Mouse (Mus musculus) heart, postnatal 0 days (tissue): ENCODE measurements around the gene Entpd2. TPM values are rescaled to one million over a fixed set of nuclear protein-coding genes. Genes with fewer than 3 reads are reported as not detected.

Experiments
- ATAC-seq: fragments of 200-750 bp; cut with Nextera tagmentation; 2 replicates; pipeline ENCODE4 v1.8.0; 2017; ENCODE audit warnings: low read depth, moderate number of reproducible peaks, moderate library complexity; ENCODE audit not compliant: insufficient read depth
- DNase-seq: peaks from one replicate; pipeline ENCODE4 v3.0.0-alpha.2; 2016; ENCODE audit warnings: low spot score
- H3K27ac ChIP-seq: fragments of 300-500 bp; sonication (generic); 2 replicates; pipeline ENCODE4 v1.5.1; 2014; ENCODE audit warnings: low read depth, mild to moderate bottlenecking
- H3K27me3 ChIP-seq: fragments of 300-500 bp; sonication (generic); 2 replicates; pipeline ENCODE4 v1.6.1; 2014; ENCODE audit warnings: low read length, mixed read lengths; ENCODE audit not compliant: control insufficient read depth, insufficient read depth
- H3K36me3 ChIP-seq: fragments of 300-500 bp; sonication (generic); replicated peaks from 2 replicates; pipeline ENCODE4 v1.6.1; 2014; ENCODE audit warnings: low read length, mixed read lengths; ENCODE audit not compliant: control insufficient read depth, insufficient read depth
- H3K4me1 ChIP-seq: fragments of 300-500 bp; sonication (generic); 2 replicates; pipeline ENCODE4 v1.6.1; 2014; ENCODE audit warnings: antibody characterized with exemption; ENCODE audit not compliant: control insufficient read depth, insufficient read depth
- H3K4me2 ChIP-seq: fragments of 300-500 bp; sonication (generic); 2 replicates; pipeline ENCODE4 v1.6.1; 2014; ENCODE audit warnings: low read depth, mild to moderate bottlenecking, low read length, moderate library complexity
- H3K4me3 ChIP-seq: fragments of 300-500 bp; sonication (generic); 2 replicates; pipeline ENCODE4 v1.5.1; 2014; ENCODE audit warnings: low read depth, low read length
- H3K9ac ChIP-seq: fragments of 300-500 bp; sonication (generic); replicated peaks from 2 replicates; pipeline ENCODE4 v1.6.1; 2014; ENCODE audit warnings: low read depth, low read length, mixed read lengths
- H3K9me3 ChIP-seq: fragments of 300-500 bp; sonication (generic); replicated peaks from 2 replicates; pipeline ENCODE4 v1.6.1; 2016; ENCODE audit warnings: low read length; ENCODE audit not compliant: control insufficient read depth
- CTCF ChIP-seq: IDR thresholded peaks from 2 replicates; pipeline ENCODE4 v1.5.1; 2016; ENCODE audit warnings: antibody characterized with exemption, control low read depth, low read depth
- EP300 ChIP-seq: IDR thresholded peaks from 2 replicates; pipeline ENCODE4 v1.6.1; 2016; ENCODE audit warnings: antibody characterized with exemption, low read depth
- WGBS: fragments of 180-500 bp; shearing (Covaris S2); extraction: QIAGEN DNeasy Blood & Tissue Kit; methylation state at CpG from one replicate; pipeline ENCODE4 v1.1.7; 2014; 5-methylcytosine and 5-hydroxymethylcytosine counted together
- microRNA-seq: library from miRNA; unstranded; fragments of <30 nt; microRNA quantifications from one replicate; pipeline ENCODE4, GENCODE M21; 2016
- polyA plus RNA-seq: library from polyadenylated mRNA; unstranded; fragments of >200 nt; fragmentation: Nextera tagmentation; extraction: Ambion mirVana; gene quantifications from 2 replicates; pipeline ENCODE4 v1.2.1, GENCODE M21; 2015
- total RNA-seq: library from RNA; depleted of rRNA; stranded (reverse); fragments of >200 nt; gene quantifications from 2 replicates; pipeline ENCODE4 v1.2.3, GENCODE M21; 2014; ENCODE audit warnings: low replicate concordance; rRNA removed

The Entpd2 gene
- total and polyA plus RNA-seq, 2 experiments from 2014 or later = 3.5 to 7.9 TPM

DNA sequence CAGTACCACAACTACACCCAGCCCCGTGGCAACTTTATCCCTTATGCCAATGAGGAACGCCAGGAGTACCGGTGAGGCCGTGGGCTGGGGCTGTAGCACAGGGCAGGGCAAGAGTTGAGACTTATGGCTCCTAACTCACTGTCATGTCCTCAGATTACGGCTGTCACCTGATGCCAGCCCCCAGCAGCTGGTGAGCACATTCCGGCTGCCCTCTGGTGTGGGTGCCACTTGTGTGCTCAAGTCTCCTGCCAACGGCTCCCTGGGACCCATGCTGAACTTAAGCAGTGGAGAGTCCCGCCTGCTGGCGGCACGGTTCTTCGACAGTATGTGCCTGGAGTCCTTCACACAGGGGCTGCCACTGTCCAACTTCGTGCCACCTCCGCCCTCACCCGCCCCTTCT is 47.0 kb downstream of the Entpd2 start:
- H3K27ac ChIP-seq = no peak overlapping the region
- no peaks in the 10 kb centered on the region for H3K4me1 ChIP-seq
- DNase-seq = no peak
- WGBS = 78% methylated on average over 14 of the region's 14 CpGs
- H3K27me3 ChIP-seq = no peaks in the 10 kb centered on the region
- H3K9ac ChIP-seq = no peak overlapping the region
- H3K36me3 ChIP-seq = peaks cover 62% of the 10 kb centered on the region
- no peaks in the 10 kb centered on the region for H3K9me3 ChIP-seq
- ATAC-seq = no peak
- TF ChIP-seq EP300 = no peak
- no peak for TF ChIP-seq CTCF
- no peak overlapping the region for H3K4me3 ChIP-seq
- no peak overlapping the region for H3K4me2 ChIP-seq

Small RNAs within 50 kb of the gene (microRNA-seq; reads per million reads assigned to microRNA genes)
- gene Mir3087 = not detected

Other genes with a start within 250 kb of the Entpd2 start
Only the 30 nearest of the 40 such genes appear.
- not detected in 2 replicates for gene Fam166a, start 177.1 kb upstream of the Entpd2 start, total RNA-seq
- 0.33 TPM in 1 of 2 replicates, not detected in the other for gene Fam166a, start 177.1 kb upstream of the Entpd2 start, polyA plus RNA-seq
- 665 and 888 TPM in 2 replicates for gene Tubb4b, start 171.2 kb upstream of the Entpd2 start, total RNA-seq
- gene Tubb4b, start 171.2 kb upstream of the Entpd2 start, polyA plus RNA-seq = 217 and 244 TPM in 2 replicates
- not detected in 2 replicates for gene Slc34a3, start 161.5 kb upstream of the Entpd2 start, total RNA-seq
- not detected in 2 replicates for gene Slc34a3, start 161.5 kb upstream of the Entpd2 start, polyA plus RNA-seq
- not detected in 2 replicates for gene Rnf224, start 159.1 kb upstream of the Entpd2 start, total RNA-seq
- not detected in 2 replicates for gene Rnf224, start 159.1 kb upstream of the Entpd2 start, polyA plus RNA-seq
- 2.4 and 4.1 TPM in 2 replicates for gene Rnf208, start 153.6 kb upstream of the Entpd2 start, total RNA-seq
- 0.92 and 1.1 TPM in 2 replicates for gene Rnf208, start 153.6 kb upstream of the Entpd2 start, polyA plus RNA-seq
- gene Cysrt1, start 153.4 kb upstream of the Entpd2 start, total RNA-seq = not detected in 2 replicates
- not detected in 2 replicates for gene Cysrt1, start 153.4 kb upstream of the Entpd2 start, polyA plus RNA-seq
- 4.8 and 6.9 TPM in 2 replicates for gene AL732309.1, start 149.0 kb upstream of the Entpd2 start, total RNA-seq
- 0.97 and 1.6 TPM in 2 replicates for gene AL732309.1, start 149.0 kb upstream of the Entpd2 start, polyA plus RNA-seq
- 35.3 and 42.0 TPM in 2 replicates for gene Tmem203, start 140.4 kb upstream of the Entpd2 start, total RNA-seq
- 25.6 and 26.5 TPM in 2 replicates for gene Tmem203, start 140.4 kb upstream of the Entpd2 start, polyA plus RNA-seq
- gene Tprn, start 133.3 kb upstream of the Entpd2 start, total RNA-seq = 5.2 and 5.4 TPM in 2 replicates
- 3.6 and 3.7 TPM in 2 replicates for gene Tprn, start 133.3 kb upstream of the Entpd2 start, polyA plus RNA-seq
- 58.9 and 110 TPM in 2 replicates for gene Ssna1, start 123.4 kb upstream of the Entpd2 start, total RNA-seq
- 111 and 117 TPM in 2 replicates for gene Ssna1, start 123.4 kb upstream of the Entpd2 start, polyA plus RNA-seq
- 31.4 and 48.6 TPM in 2 replicates for gene Anapc2, start 123.4 kb upstream of the Entpd2 start, total RNA-seq
- 41.0 and 46.5 TPM in 2 replicates for gene Anapc2, start 123.4 kb upstream of the Entpd2 start, polyA plus RNA-seq
- gene Tmem210, start 107.7 kb upstream of the Entpd2 start, total RNA-seq = not detected in 2 replicates
- not detected in 2 replicates for gene Tmem210, start 107.7 kb upstream of the Entpd2 start, polyA plus RNA-seq
- gene Lrrc26, start 106.0 kb upstream of the Entpd2 start, total RNA-seq = not detected in 2 replicates
- 1.2 TPM in 1 of 2 replicates, not detected in the other for gene Lrrc26, start 106.0 kb upstream of the Entpd2 start, polyA plus RNA-seq
- gene Grin1, start 76.7 kb upstream of the Entpd2 start, total RNA-seq = 0.46 TPM in 1 of 2 replicates, not detected in the other
- not detected in 2 replicates for gene Grin1, start 76.7 kb upstream of the Entpd2 start, polyA plus RNA-seq
- 20.1 and 41.2 TPM in 2 replicates for gene Man1b1, start 63.5 kb upstream of the Entpd2 start, total RNA-seq
- 18.8 and 19.5 TPM in 2 replicates for gene Man1b1, start 63.5 kb upstream of the Entpd2 start, polyA plus RNA-seq
- 9.0 and 13.2 TPM in 2 replicates for gene Dpp7, start 39.5 kb upstream of the Entpd2 start, total RNA-seq
- gene Dpp7, start 39.5 kb upstream of the Entpd2 start, polyA plus RNA-seq = 4.3 and 4.6 TPM in 2 replicates
- 1.3 and 10.9 TPM in 2 replicates for gene Uap1l1, start 30.2 kb upstream of the Entpd2 start, total RNA-seq
- gene Uap1l1, start 30.2 kb upstream of the Entpd2 start, polyA plus RNA-seq = 13.0 and 14.3 TPM in 2 replicates
- 14.0 and 26.1 TPM in 2 replicates for gene Sapcd2, start 23.6 kb upstream of the Entpd2 start, total RNA-seq
- gene Sapcd2, start 23.6 kb upstream of the Entpd2 start, polyA plus RNA-seq = 5.6 and 6.4 TPM in 2 replicates
- gene Npdc1, start 3.5 kb downstream of the Entpd2 start, total RNA-seq = 43.0 and 49.7 TPM in 2 replicates
- 21.0 and 24.5 TPM in 2 replicates for gene Npdc1, start 3.5 kb downstream of the Entpd2 start, polyA plus RNA-seq
- not detected in 2 replicates for gene Fut7, start 27.4 kb downstream of the Entpd2 start, total RNA-seq
- not detected in 2 replicates for gene Fut7, start 27.4 kb downstream of the Entpd2 start, polyA plus RNA-seq
- 27.6 and 32.0 TPM in 2 replicates for gene Abca2, start 32.8 kb downstream of the Entpd2 start, total RNA-seq
- gene Abca2, start 32.8 kb downstream of the Entpd2 start, polyA plus RNA-seq = 2.4 and 3.6 TPM in 2 replicates
- 2.4 and 4.5 TPM in 2 replicates for gene Clic3, start 61.0 kb downstream of the Entpd2 start, total RNA-seq
- 6.5 and 7.4 TPM in 2 replicates for gene Clic3, start 61.0 kb downstream of the Entpd2 start, polyA plus RNA-seq
- 71.9 and 90.7 TPM in 2 replicates for gene Paxx, start 65.2 kb downstream of the Entpd2 start, total RNA-seq
- 42.7 and 45.5 TPM in 2 replicates for gene Paxx, start 65.2 kb downstream of the Entpd2 start, polyA plus RNA-seq
- gene Ptgds, start 74.2 kb downstream of the Entpd2 start, total RNA-seq = 708 and 711 TPM in 2 replicates
- gene Ptgds, start 74.2 kb downstream of the Entpd2 start, polyA plus RNA-seq = 356 and 359 TPM in 2 replicates
- not detected in 2 replicates for gene Lcn12, start 98.0 kb downstream of the Entpd2 start, total RNA-seq
- gene Lcn12, start 98.0 kb downstream of the Entpd2 start, polyA plus RNA-seq = not detected in 2 replicates
- gene Fbxw5, start 104.9 kb downstream of the Entpd2 start, total RNA-seq = 115 and 141 TPM in 2 replicates
- gene Fbxw5, start 104.9 kb downstream of the Entpd2 start, polyA plus RNA-seq = 70.6 and 76.5 TPM in 2 replicates
- 1.6 and 9.0 TPM in 2 replicates for gene C8g, start 105.8 kb downstream of the Entpd2 start, total RNA-seq
- gene C8g, start 105.8 kb downstream of the Entpd2 start, polyA plus RNA-seq = 2.4 and 4.0 TPM in 2 replicates
- gene Traf2, start 151.1 kb downstream of the Entpd2 start, total RNA-seq = 5.1 and 6.3 TPM in 2 replicates
- gene Traf2, start 151.1 kb downstream of the Entpd2 start, polyA plus RNA-seq = 14.2 and 15.8 TPM in 2 replicates
- gene Edf1, start 162.0 kb downstream of the Entpd2 start, total RNA-seq = 112 and 136 TPM in 2 replicates
- gene Edf1, start 162.0 kb downstream of the Entpd2 start, polyA plus RNA-seq = 314 and 343 TPM in 2 replicates
- 1.7 and 2.0 TPM in 2 replicates for gene Mamdc4, start 179.0 kb downstream of the Entpd2 start, total RNA-seq
- 0.14 and 1.6 TPM in 2 replicates for gene Mamdc4, start 179.0 kb downstream of the Entpd2 start, polyA plus RNA-seq